Mouse (Mus musculus): ENCODE data around the gene Cx3cl1.
A peak's percentile ranks its signal among the peaks of the same experiment; 100 is the strongest.

Cx3cl1 gene

DNA sequence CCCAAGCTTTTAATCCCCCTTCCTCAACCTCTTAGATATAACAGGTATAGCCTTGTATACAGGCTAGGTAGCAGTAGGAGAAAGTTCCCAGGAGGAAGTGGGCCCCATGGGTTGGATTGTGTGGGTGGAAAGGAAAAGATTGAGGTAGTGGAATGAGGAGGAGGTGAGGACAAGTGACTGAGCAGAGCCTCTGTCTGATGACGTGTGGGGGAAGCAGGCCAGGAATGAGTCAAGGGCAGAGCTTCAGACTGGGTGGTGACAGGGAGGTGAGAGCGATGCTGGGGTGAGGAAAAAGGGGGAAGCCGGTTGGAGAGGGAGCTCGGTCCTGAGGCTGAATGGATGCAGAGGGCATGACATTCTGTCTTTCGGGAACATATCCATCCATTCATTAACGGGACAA lies 31.7 kb downstream of the Cx3cl1 start:
- no peak for DNase-seq

DNA sequence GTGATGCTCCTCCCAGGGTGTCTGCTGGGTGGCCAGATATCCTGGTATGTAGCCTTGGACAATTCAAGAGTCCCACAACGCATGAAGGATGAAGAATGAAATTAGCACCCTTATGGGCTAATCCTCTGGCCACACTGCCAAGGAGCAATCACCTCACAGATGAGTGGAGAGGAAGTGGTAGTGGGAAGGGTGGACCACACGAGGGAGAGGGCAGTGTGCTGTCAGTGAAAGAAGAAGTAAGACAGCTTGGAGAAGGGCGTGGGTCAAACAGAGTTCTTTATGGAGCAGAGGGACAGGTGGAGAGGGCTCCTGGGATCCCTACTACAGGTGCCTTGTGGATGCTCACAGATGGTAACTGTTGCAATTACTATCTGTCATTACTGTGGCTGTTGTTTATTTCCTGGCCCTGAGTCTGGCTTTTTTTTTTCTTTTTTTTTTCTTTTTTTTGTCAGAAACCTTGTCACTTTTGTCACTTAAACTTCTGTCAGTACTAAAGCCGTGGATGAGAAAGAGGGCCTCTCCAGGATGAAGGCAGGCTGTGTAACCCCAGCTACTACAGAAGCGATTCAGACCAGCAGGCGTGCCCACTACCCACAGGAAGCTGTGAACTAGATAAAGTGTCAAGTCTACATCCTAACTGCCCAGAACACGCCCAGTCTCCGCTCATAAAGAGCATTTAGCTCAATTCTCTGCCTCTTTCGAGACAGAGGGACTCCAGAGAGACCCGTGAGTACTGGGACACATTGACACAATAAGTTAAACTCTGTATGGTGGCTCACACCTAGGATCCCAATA lies 32.9 kb downstream of the Cx3cl1 start:
- DNase-seq, result no peak

DNA sequence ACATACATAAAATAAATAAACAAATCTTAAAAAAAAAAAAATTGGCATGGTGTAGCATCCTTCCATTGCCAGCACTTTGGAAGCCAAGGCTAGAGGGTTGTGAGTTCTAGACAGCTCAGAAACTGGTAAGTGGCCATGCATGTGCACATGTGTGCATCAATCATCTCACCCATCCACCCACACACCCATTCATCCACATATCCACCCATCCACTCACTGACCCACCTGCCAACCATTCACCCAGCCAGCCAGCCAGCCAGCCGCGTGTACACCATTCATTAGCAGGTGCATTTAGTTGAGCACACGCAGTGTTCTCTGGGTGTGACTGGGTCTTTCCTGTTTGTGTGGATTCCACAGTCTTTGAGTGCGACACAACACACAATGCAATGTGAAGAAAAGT lies 34.0 kb downstream of the Cx3cl1 start:
- DNase-seq, result no peak

DNA sequence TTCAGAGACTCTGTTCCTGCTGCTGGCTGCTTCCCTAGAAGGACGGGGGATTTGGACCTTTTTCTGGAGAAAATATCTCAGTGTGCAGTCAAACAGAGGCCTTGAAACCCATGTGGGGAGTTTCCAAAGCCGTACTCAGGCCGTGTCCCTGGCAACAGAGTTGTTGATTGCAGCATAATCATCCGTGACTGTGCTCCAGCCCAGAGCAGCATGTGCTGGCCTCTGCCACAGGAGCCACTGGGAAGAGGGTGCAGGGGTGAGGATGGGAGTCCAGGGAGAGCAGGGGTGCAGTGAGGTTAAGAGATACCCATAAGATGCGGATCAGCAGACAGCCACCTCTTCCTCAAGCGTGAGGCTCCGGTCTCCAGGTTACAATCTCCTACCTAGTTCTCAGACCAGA lies 35.7 kb downstream of the Cx3cl1 start:
- no peak for DNase-seq

DNA sequence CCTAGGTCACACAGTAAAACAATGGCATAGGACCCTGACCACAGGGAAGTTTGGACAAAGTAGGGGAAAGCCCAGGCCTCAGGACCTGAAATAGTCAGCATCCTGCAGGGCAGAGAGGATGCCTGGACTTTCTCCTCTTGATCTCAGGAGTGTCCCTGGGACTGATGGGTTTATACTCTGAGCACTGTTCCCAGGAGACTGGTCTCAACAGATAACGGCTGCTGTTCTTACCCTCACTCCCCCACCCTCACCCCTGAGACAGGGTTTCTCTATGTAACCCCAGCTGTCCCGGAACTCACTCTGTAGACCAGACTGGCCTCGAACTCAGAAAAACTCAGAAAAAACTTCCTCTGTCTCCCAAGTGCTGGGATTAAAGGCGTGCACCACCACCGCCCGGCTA lies 36.6 kb downstream of the Cx3cl1 start:
- DNase-seq, result no peak

DNA sequence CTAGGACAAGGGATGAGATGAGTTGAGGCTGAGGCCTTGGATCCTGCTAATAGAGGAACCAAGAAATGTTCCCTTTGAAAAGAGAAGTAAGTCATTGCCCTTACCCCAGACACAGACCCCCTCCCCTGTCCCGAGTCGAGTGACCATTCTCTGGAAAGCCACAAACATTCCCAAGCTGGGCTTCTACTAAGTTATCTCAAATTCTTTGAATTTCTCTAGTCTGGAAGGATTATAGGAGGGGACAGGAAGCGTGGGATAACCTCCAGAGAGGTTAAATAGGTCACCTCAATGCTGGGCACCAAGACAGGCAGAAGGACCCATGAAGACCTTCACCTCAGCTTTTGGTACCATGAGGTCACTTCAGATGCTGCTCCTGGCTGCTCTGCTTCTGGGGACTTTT lies 38.3 kb downstream of the Cx3cl1 start, which contains the start of gene Ccl17:
TSS of gene Ccl17 (plus strand) at position 301 of the 400 bp plus-strand sequence.
- DNase-seq, result no peak

DNA sequence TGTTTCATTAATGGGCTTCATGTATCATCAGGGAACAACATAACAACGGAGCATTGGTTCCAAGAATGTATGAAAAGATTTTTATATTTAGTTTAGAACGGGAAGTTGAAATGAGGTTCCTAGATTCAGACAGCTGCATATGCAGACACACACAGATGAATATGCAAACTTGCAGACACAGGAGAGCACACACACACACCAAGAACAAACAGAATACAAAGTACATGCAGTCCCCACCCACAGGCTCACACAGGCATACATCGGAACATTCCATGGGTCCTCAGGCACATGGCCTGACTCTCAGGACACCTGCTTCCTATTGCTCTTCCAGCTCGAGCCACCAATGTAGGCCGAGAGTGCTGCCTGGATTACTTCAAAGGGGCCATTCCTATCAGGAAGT lies 39.0 kb downstream of the Cx3cl1 start:
- DNase-seq, result no peak

DNA sequence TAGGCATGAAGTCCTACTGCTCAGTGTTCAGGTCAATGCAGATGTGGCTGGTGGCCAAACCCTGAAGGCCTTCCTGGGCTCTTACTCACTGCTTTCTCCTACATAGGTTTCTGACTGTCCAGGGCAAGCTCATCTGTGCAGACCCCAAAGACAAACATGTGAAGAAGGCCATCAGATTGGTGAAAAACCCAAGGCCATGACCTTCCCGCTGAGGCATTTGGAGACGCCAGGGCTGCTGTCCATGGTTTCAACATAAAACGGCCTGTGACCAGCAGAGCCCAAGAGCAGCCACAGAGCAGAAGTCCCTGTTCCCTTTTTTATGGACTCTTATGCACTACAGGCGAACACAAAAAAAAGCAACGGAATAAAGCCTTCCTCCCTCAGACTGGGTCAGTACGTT lies 39.8 kb downstream of the Cx3cl1 start:
- no peak for DNase-seq

DNA sequence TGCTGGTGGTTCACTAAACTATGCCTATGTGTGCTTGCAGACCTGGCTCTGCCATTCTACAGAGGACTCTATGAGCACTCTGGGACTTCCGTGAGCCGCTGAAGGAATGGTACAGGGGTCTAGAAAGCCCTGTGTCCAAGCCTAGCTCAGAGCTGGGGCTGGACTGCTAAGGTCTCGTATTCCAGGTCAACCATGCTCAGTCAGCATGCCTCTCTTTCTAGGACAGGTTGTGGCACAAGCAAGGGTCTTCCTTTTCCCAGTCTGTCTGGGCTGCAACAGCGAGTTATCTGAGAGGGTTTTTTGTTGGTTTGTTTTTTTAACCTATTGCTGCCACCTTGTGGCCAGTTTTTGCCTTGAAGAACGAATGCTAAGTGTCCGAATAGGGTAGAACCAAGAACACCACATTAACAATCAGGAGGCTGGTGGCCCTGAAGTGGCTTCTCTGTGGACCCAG lies 40.9 kb downstream of the Cx3cl1 start:
- peak; percentile 80 for DNase-seq

DNA sequence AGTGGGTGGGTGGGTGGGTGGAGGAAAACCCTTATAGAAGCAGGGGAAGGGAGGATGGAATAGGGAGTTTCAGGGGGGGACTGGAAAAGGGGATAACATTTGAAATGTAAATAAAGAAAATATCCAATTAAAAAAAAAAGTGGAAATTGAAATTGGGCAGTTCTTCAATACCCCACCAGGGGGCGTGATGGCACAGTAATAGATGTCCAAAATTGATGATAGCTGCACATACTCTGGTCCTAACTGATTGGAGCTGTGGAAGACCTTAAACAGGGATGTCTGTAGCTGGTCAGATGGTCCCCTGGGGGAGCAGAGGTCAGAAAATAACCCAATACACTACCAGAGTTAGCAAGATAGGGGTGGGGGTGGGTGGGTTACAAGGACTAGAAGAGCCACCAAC lies 42.7 kb downstream of the Cx3cl1 start:
- no peak for DNase-seq

DNA sequence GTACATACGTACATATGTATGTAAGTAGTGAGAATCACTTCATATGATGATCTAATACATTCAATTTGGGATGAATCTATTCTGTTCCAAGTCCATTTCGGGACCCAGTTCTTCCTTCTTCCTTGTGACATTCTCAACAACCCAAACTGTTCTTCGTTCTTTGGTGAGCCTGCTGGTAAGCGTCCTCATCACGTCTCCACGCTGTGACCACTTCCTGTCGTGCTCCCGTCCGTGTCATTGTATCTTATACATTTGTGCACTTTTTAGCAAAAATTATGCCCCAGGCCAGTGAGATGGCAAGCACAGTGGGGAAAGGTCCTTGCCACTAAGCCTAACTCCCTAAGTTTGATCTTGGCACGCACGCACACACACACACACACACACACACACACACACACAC lies 46.1 kb downstream of the Cx3cl1 start:
- no peak for DNase-seq

DNA sequence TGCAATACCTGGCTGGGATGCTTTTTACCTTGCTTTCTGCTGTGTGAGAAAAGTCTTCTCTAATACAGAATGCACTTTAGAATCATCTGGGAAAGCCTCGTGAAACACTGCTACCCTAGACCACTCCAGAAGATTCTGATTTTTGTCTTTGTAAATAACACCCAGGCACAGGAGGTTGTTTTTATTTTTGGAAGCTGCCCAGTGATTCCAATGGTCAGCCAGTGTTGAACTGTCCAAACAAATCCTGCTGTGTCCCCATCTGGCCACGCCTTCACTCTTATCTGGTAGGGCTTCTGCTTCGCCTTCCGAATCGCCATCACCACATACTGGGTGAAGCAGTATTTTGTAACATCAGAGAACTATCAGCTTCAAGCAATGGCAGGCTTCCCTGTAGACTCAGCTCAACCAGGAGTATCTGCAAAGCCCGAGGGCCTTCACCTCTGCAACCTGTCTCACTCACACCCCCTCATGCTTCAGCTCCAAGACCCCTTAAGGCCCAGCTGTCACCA lies 47.9 kb downstream of the Cx3cl1 start:
- DNase-seq, result no peak

DNA sequence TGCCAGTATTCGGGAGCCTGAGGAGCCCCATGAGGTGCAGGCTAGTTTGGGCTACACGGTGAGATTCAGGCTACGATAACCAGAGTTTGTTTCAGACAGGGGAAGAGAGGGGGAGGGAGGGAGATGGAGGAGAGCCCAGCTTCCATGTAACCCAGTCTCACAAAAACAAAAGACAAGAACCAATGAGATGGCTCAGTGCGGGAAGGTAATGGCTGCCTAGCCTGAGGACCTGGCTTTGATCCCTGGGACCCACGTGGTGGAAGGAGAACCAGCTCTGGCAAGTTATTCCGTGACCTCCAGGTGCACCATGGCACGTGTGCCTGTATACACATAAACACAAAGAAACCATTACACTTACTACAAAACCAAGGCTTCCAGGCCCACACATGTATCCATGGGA lies 48.7 kb downstream of the Cx3cl1 start:
- DNase-seq, result no peak

DNA sequence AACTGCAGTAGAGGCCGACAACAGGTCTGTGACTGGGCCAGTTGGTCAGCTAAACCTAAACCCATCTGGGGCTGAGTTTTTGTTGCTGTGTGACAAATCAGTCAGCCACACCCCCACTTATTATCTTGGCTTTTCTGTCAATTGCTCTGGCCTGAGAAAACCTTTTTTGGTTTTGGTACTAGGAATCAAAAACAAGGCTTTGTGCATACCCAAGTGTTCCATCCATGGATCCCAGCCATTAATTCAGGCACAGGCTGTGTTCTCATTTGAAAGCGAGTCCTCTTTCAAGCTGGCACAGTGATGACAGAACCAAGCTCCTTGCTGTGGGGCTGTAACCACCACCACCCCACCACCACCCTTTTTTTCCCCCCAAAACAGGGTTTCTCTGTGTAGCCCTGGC lies 49.6 kb downstream of the Cx3cl1 start:
- no peak for DNase-seq

DNA sequence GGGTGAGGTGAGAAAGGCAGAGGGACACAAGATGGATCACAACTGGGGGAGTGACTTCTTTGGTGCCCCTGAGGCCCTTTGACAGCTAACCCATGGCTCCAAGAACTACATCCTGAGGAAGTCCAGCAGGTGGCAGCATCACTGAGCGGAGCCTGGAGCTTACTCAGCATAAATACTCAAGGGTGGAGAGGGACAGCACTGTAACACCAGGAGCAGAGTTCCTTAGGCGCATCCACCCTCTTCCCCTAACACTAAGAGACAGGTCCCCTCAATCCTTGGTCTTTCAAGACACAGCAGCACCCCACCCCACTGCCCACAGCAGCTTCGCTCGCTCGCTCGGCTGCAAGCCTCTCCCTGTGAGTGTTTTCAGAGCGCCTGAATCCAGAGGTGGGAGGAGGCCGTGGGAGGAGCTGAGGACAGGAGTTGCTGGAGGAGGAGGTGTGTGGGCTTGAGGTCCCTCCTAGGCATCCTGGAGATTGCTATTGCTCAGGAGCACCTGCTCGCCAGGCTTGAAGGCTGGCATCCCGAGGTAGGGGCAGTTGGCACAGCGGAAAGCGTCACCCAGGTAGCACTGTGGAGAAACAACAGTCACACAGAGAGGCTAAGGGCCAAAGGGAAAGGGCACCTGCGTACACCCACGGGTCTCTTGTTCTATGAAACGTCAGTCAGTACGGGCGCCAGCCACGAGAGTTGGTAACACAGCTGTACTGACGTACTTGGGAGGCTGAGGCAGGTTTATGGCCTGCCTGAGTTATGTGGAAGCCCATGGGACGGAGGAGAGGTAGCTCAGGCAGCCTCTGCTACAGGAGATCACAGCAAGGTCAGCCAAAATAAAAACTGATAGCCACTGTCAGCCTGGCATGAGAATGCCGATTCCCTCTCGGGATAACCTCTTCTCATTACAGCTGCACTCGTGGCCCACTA lies 51.1 kb downstream of the Cx3cl1 start:
- peak; percentile 65 for DNase-seq

DNA sequence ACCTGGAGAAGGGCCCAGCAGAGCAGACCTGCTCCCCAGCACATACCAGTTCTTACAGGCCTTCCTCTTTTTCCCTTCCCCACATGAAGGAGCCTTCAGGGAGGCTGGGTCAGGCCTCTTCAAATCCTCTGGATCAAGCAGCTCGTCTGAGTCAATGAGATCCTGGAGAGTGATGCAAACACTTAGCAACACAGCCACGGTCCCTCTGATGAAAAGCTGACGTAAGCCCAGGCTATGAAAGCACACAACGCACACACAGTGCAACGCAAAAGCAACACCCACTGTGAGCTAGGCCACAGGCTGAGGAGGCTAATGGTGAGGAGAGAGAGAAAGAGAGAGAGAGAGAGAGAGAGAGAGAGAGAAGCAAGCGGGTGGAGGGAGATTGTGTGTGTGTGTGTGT lies 53.4 kb downstream of the Cx3cl1 start:
- no peak for DNase-seq

DNA sequence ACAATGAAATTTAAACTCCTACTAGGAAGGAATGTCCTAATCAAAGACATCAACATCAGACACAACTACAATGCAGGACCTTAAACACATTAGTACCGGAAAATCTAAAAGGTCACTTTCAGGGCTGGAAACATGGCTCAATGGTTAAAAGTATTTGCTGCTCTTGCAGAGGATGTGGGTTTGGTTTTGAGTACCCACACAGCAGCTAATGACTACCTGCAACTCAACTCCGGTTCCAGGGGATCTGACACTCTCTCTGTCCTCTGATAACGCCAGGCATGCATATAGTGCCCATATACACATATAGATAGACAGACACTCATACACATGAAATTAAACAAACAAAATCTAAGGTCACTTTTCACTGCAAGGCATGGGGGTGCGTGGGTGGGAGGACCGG lies 54.4 kb downstream of the Cx3cl1 start:
- DNase-seq, result no peak

DNA sequence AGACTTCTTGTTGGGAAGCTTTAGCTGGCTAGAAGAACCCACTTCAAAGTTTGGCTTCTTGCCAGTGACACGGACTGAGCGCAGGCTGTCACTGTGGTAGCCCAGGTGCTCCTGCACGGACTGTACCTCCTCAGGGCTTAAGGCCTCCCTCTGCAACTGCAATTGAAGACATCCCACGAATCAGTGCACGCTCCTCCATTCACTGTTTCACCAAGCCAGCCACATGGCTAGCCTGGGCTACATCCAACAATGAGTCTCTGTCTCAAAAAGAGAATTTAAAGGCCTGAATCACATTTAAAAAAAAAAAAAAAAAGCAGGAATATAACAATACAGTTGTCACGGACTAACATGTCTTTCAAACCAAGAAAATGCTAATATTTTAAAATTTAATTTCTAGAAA lies 56.5 kb downstream of the Cx3cl1 start:
- no peak for DNase-seq
